Mouse (Mus musculus): ENCODE results near the gene Rchy1. TPM values are rescaled to one million over a fixed set of nuclear protein-coding genes. Genes with fewer than 3 reads are reported as not detected.

Rchy1 gene
- polyA plus RNA-seq, 1 experiment, result 31.0 TPM

- Histone ChIP-seq H3K27me3 (ENCODE audit: control insufficient read depth, insufficient read depth, low read length) (no peaks in the 10 kb centered on the region), H3K4me1 (ENCODE audit: control insufficient read depth, insufficient read depth, low read length) (no peaks in the 10 kb centered on the region), H3K36me3 (ENCODE audit: control insufficient read depth, insufficient read depth, low read length) (no peaks in the 10 kb centered on the region), H3K4me3 (ENCODE audit: control insufficient read depth, low read depth, low read length) (peak overlapping the region; percentile 27; the same call in 1 of the 2 replicates), H3K27ac (ENCODE audit: control insufficient read depth, insufficient read depth, low read depth, low read length) (no peak overlapping the region)
- no peak for TF ChIP-seq CTCF (IDR thresholded peaks at IDR 0.05; ENCODE audit: control insufficient read depth, insufficient read depth, insufficient replicate concordance, low read depth, low read length)
Observed at GRCm38 (mm10) chr5:91913231-91913630, 49.6 kb downstream of the Rchy1 start.

- Histone ChIP-seq H3K27ac (ENCODE audit: control insufficient read depth, insufficient read depth, low read depth, low read length) (no peak overlapping the region), H3K27me3 (ENCODE audit: control insufficient read depth, insufficient read depth, low read length) (no peaks in the 10 kb centered on the region), H3K4me3 (ENCODE audit: control insufficient read depth, low read depth, low read length) (peak overlapping the region; percentile 68), H3K4me1 (ENCODE audit: control insufficient read depth, insufficient read depth, low read length) (no peaks in the 10 kb centered on the region), H3K36me3 (ENCODE audit: control insufficient read depth, insufficient read depth, low read length) (no peaks in the 10 kb centered on the region)
- TF ChIP-seq POLR2A (IDR thresholded peaks at IDR 0.05; ENCODE audit: control insufficient read depth, low read depth, low read length), result no peak
- TF ChIP-seq CTCF (IDR thresholded peaks at IDR 0.05; ENCODE audit: control insufficient read depth, insufficient read depth, insufficient replicate concordance, low read depth, low read length), result no peak
Observed at GRCm38 (mm10) chr5:91911384-91912106, 51.3 kb downstream of the Rchy1 start.

- no peaks in the 10 kb centered on the region for H3K27me3 ChIP-seq (ENCODE audit: control insufficient read depth, insufficient read depth, low read length)
- H3K36me3 ChIP-seq (ENCODE audit: control insufficient read depth, insufficient read depth, low read length), result no peaks in the 10 kb centered on the region
- H3K4me1 ChIP-seq (ENCODE audit: control insufficient read depth, insufficient read depth, low read length), result no peaks in the 10 kb centered on the region
- no peak overlapping the region for H3K27ac ChIP-seq (ENCODE audit: control insufficient read depth, insufficient read depth, low read depth, low read length)
- TF ChIP-seq CTCF (IDR thresholded peaks at IDR 0.05; ENCODE audit: control insufficient read depth, insufficient read depth, insufficient replicate concordance, low read depth, low read length), result no peak
- no peak for TF ChIP-seq POLR2A (IDR thresholded peaks at IDR 0.05; ENCODE audit: control insufficient read depth, low read depth, low read length)
- H3K4me3 ChIP-seq (ENCODE audit: control insufficient read depth, low read depth, low read length), result no peak overlapping the region
Observed at GRCm38 (mm10) chr5:91910616-91911015, 52.3 kb downstream of the Rchy1 start.

- H3K36me3 ChIP-seq (ENCODE audit: control insufficient read depth, insufficient read depth, low read length), result no peaks in the 10 kb centered on the region
Observed at GRCm38 (mm10) chr5:91909010-91909620, 53.8 kb downstream of the Rchy1 start.

More at GRCm38 (mm10) chr5:91909010-91909620, 53.8 kb downstream of the Rchy1 start:
- Histone ChIP-seq H3K27ac (ENCODE audit: control insufficient read depth, insufficient read depth, low read depth, low read length) (no peak overlapping the region), H3K4me3 (ENCODE audit: control insufficient read depth, low read depth, low read length) (no peak overlapping the region), H3K4me1 (ENCODE audit: control insufficient read depth, insufficient read depth, low read length) (no peaks in the 10 kb centered on the region), H3K27me3 (ENCODE audit: control insufficient read depth, insufficient read depth, low read length) (no peaks in the 10 kb centered on the region)
- TF ChIP-seq POLR2A (IDR thresholded peaks at IDR 0.05; ENCODE audit: control insufficient read depth, low read depth, low read length), result no peak
- TF ChIP-seq CTCF (IDR thresholded peaks at IDR 0.05; ENCODE audit: control insufficient read depth, insufficient read depth, insufficient replicate concordance, low read depth, low read length), result no peak

Other genes with a start within 250 kb of the Rchy1 start
- gene Odaph, start 24.4 kb upstream of the Rchy1 start, polyA plus RNA-seq (2012; rRNA removed), result 1.0 and 2.1 TPM in 2 replicates
- gene Cdkl2, start 80.8 kb upstream of the Rchy1 start, polyA plus RNA-seq (2012; rRNA removed), result 25.3 and 28.8 TPM in 2 replicates
- gene G3bp2, start 120.7 kb upstream of the Rchy1 start, polyA plus RNA-seq (2012; rRNA removed), result 16.6 and 20.9 TPM in 2 replicates
- gene Uso1, start 174.9 kb upstream of the Rchy1 start, polyA plus RNA-seq (2012; rRNA removed), result 8.1 and 8.7 TPM in 2 replicates

Measured in testis, adult 2 months (tissue).